Mouse (Mus musculus) MEL (cell line): ENCODE measurements around the gene Hlcs. TPM values are rescaled to one million over a fixed set of nuclear protein-coding genes. Genes with fewer than 3 reads are reported as not detected.

Experiments used
- DNase-seq: peaks from one replicate; pipeline ENCODE4 v3.0.0; 2011; ENCODE audit warnings: low read depth, low spot score
- H3K27ac ChIP-seq: 2 replicates; pipeline ENCODE4 v1.5.1; 2012; ENCODE audit warnings: low read depth, mild to moderate bottlenecking, control low read depth, low read length, moderate library complexity; ENCODE audit not compliant: control insufficient read depth
- H3K27me3 ChIP-seq, 2 experiments: fragments of 150-350 bp in 1 of 2; sonication (generic) in 1 of 2; 2 replicates each; pipeline ENCODE4 v1.6.1; 2012; ENCODE audit warnings: low read length in 2 of 2, mild to moderate bottlenecking in 2 of 2, improper control_type of control experiment in 1 of 2, moderate library complexity in 1 of 2; ENCODE audit not compliant: insufficient read depth in 2 of 2, control insufficient read depth in 1 of 2
- H3K36me3 ChIP-seq, 2 experiments: 2 replicates each; pipeline ENCODE4 v1.6.1; 2012 to 2014; ENCODE audit warnings: low read length in 2 of 2, improper control_type of control experiment in 1 of 2, inconsistent platforms in 1 of 2, mild to moderate bottlenecking in 1 of 2; ENCODE audit not compliant: insufficient read depth in 2 of 2, control insufficient read depth in 1 of 2
- H3K4me1 ChIP-seq, 2 experiments: fragments of 150-350 bp in 1 of 2; sonication (generic) in 1 of 2; 2 replicates each; pipeline ENCODE4 v1.6.1; 2012; ENCODE audit warnings: low read length in 2 of 2, improper control_type of control experiment in 1 of 2, mild to moderate bottlenecking in 1 of 2; ENCODE audit not compliant: insufficient read depth in 2 of 2, control insufficient read depth in 1 of 2
- H3K4me3 ChIP-seq, 2 experiments: fragments of 150-350 bp in 1 of 2; sonication (generic) in 1 of 2; 2 replicates each; pipeline ENCODE4 v1.5.1; 2012; ENCODE audit warnings: low read depth in 2 of 2, low read length in 2 of 2, mild to moderate bottlenecking in 2 of 2, moderate library complexity in 2 of 2, control low read depth in 1 of 2, improper control_type of control experiment in 1 of 2; ENCODE audit not compliant: control insufficient read depth in 1 of 2, insufficient read depth in 1 of 2
- H3K79me2 ChIP-seq: 2 replicates; pipeline ENCODE4 v1.6.1; 2012; ENCODE audit warnings: mild to moderate bottlenecking, low read length, moderate library complexity; ENCODE audit not compliant: control insufficient read depth, poor library complexity, insufficient read depth
- H3K9ac ChIP-seq: 2 replicates; pipeline ENCODE4 v1.6.1; 2012; ENCODE audit warnings: low read depth, mild to moderate bottlenecking, control low read depth, low read length, moderate library complexity; ENCODE audit not compliant: control insufficient read depth, poor library complexity, severe bottlenecking
- H3K9me3 ChIP-seq: fragments of 150-350 bp; sonication (generic); replicated peaks from 2 replicates; pipeline ENCODE4 v1.6.1; 2012; ENCODE audit warnings: mild to moderate bottlenecking, low read length, improper control_type of control experiment, moderate library complexity; ENCODE audit not compliant: insufficient read depth
- BHLHE40 ChIP-seq: IDR thresholded peaks from 2 replicates; pipeline ENCODE4 v1.6.1; 2012; ENCODE audit warnings: low read depth, mild to moderate bottlenecking, inconsistent platforms, low read length, improper control_type of control experiment, borderline replicate concordance
- CHD1 ChIP-seq: IDR thresholded peaks from 2 replicates; pipeline ENCODE4 v1.6.1; 2012; ENCODE audit warnings: low read depth, mild to moderate bottlenecking, inconsistent platforms, low read length, improper control_type of control experiment
- CHD2 ChIP-seq: IDR thresholded peaks from 2 replicates; pipeline ENCODE4 v1.6.1; 2011; ENCODE audit warnings: low read length, improper control_type of control experiment
- E2F4 ChIP-seq: IDR thresholded peaks from 2 replicates; pipeline ENCODE4 v1.6.1; 2011; ENCODE audit warnings: low read depth, low read length, improper control_type of control experiment, borderline replicate concordance
- ELF1 ChIP-seq: IDR thresholded peaks from 2 replicates; pipeline ENCODE4 v1.6.1; 2014; ENCODE audit warnings: low read depth, mild to moderate bottlenecking, inconsistent platforms, low read length, improper control_type of control experiment, moderate library complexity
- EP300 ChIP-seq, 2 experiments: IDR thresholded peaks; 2 replicates each; pipeline ENCODE4 v1.6.1; 2011; ENCODE audit warnings: improper control_type of control experiment in 2 of 2, low read length in 2 of 2, low read depth in 1 of 2, mild to moderate bottlenecking in 1 of 2
- GABPA ChIP-seq: IDR thresholded peaks from 2 replicates; pipeline ENCODE4 v1.6.1; 2012; ENCODE audit warnings: low read depth, mild to moderate bottlenecking, inconsistent platforms, low read length, improper control_type of control experiment, moderate library complexity
- GATA1 ChIP-seq: IDR thresholded peaks from 2 replicates; pipeline ENCODE4 v1.6.1; 2011; ENCODE audit warnings: low read depth, low read length, improper control_type of control experiment
- HCFC1 ChIP-seq: IDR thresholded peaks from 2 replicates; pipeline ENCODE4 v1.6.1; 2012; ENCODE audit warnings: low read depth, mild to moderate bottlenecking, inconsistent platforms, low read length, improper control_type of control experiment, moderate library complexity
- KAT2A ChIP-seq: conservative IDR thresholded peaks from 2 replicates; pipeline ENCODE4 v1.6.1; 2012; ENCODE audit warnings: low read depth, low read length, improper control_type of control experiment, inconsistent platforms
- MAFK ChIP-seq: IDR thresholded peaks from 2 replicates; pipeline ENCODE4 v1.6.1; 2011; ENCODE audit warnings: low read depth, mild to moderate bottlenecking, low read length, improper control_type of control experiment, borderline replicate concordance
- MAX ChIP-seq: IDR thresholded peaks from 2 replicates; pipeline ENCODE4 v1.6.1; 2011; ENCODE audit warnings: low read length, improper control_type of control experiment
- MAZ ChIP-seq: IDR thresholded peaks from 2 replicates; pipeline ENCODE4 v1.6.1; 2012; ENCODE audit warnings: low read depth, mild to moderate bottlenecking, inconsistent platforms, low read length, improper control_type of control experiment
- MXI1 ChIP-seq: IDR thresholded peaks from 2 replicates; pipeline ENCODE4 v1.6.1; 2011; ENCODE audit warnings: mild to moderate bottlenecking, low read depth, low read length, improper control_type of control experiment
- MYC ChIP-seq: IDR thresholded peaks from 2 replicates; pipeline ENCODE4 v1.6.1; 2011; ENCODE audit warnings: low read depth, mild to moderate bottlenecking, low read length, improper control_type of control experiment, moderate library complexity
- NELFE ChIP-seq: IDR thresholded peaks from 2 replicates; pipeline ENCODE4 v1.6.1; 2011; ENCODE audit warnings: low read depth, low read length, improper control_type of control experiment
- POLR2A ChIP-seq, 2 experiments: IDR thresholded peaks; 2 replicates each; pipeline ENCODE4 v1.6.1; 2011 to 2012; ENCODE audit warnings: low read length in 2 of 2, mild to moderate bottlenecking in 2 of 2, control low read depth in 1 of 2, improper control_type of control experiment in 1 of 2, low read depth in 1 of 2, moderate library complexity in 1 of 2; ENCODE audit not compliant: control insufficient read depth in 1 of 2, insufficient read depth in 1 of 2, poor library complexity in 1 of 2
- POLR2AphosphoS2 ChIP-seq: IDR thresholded peaks from 2 replicates; pipeline ENCODE4 v1.6.1; 2011; ENCODE audit warnings: low read length, improper control_type of control experiment
- POLR2AphosphoS5 ChIP-seq: IDR thresholded peaks from 2 replicates; pipeline ENCODE4 v1.6.1; 2012; ENCODE audit warnings: low read depth, borderline replicate concordance, mild to moderate bottlenecking, inconsistent platforms, low read length, moderate library complexity, mixed read lengths
- RAD21 ChIP-seq: IDR thresholded peaks from 2 replicates; pipeline ENCODE4 v1.6.1; 2011; ENCODE audit warnings: mild to moderate bottlenecking, low read depth, low read length, improper control_type of control experiment
- RCOR1 ChIP-seq: IDR thresholded peaks from 2 replicates; pipeline ENCODE4 v1.6.1; 2012; ENCODE audit warnings: low read depth, mild to moderate bottlenecking, inconsistent platforms, low read length, improper control_type of control experiment
- SMC3 ChIP-seq: IDR thresholded peaks from 2 replicates; pipeline ENCODE4 v1.6.1; 2011; ENCODE audit warnings: low read depth, low read length, improper control_type of control experiment
- TAL1 ChIP-seq: IDR thresholded peaks from 2 replicates; pipeline ENCODE4 v1.6.1; 2012; ENCODE audit warnings: mild to moderate bottlenecking, inconsistent platforms, low read length, moderate library complexity, mixed read lengths
- UBTF ChIP-seq: IDR thresholded peaks from 2 replicates; pipeline ENCODE4 v1.6.1; 2012; ENCODE audit warnings: low read depth, mild to moderate bottlenecking, inconsistent platforms, low read length, improper control_type of control experiment, moderate library complexity, borderline replicate concordance; ENCODE audit not compliant: insufficient read depth
- USF1 ChIP-seq: IDR thresholded peaks from 2 replicates; pipeline ENCODE4 v1.6.1; 2014; ENCODE audit warnings: low read depth, mild to moderate bottlenecking, inconsistent platforms, low read length, improper control_type of control experiment, moderate library complexity
- ZC3H11A ChIP-seq: IDR thresholded peaks from 2 replicates; pipeline ENCODE4 v1.6.1; 2012; ENCODE audit warnings: low read depth, mild to moderate bottlenecking, inconsistent platforms, low read length, improper control_type of control experiment
- ZMIZ1 ChIP-seq: IDR thresholded peaks from 2 replicates; pipeline ENCODE4 v1.6.1; 2012; ENCODE audit warnings: low read depth, mild to moderate bottlenecking, inconsistent platforms, low read length, improper control_type of control experiment, moderate library complexity
- ZNF384 ChIP-seq: IDR thresholded peaks from 2 replicates; pipeline ENCODE4 v1.6.1; 2012; ENCODE audit warnings: low read depth, mild to moderate bottlenecking, inconsistent platforms, low read length, improper control_type of control experiment
- polyA plus RNA-seq, 2 experiments: library from polyadenylated mRNA; stranded (reverse) in 1 of 2; unstranded in 1 of 2; fragments of >175 nt in 1 of 2; fragments of >200 nt in 1 of 2; gene quantifications; 2 replicates each; pipeline versions ENCODE4 v1.2.1 to v1.2.4; 2012; ENCODE audit warnings: low replicate concordance in 2 of 2, low read depth in 1 of 2; ENCODE audit not compliant: insufficient read length in 2 of 2, insufficient read depth in 1 of 2, missing spikeins in 1 of 2
- total RNA-seq: library from RNA; depleted of rRNA; stranded (reverse); fragments of 300-350 nt; gene quantifications from 2 replicates; pipeline ENCODE4 v1.2.3, GENCODE M21; 2012

The Hlcs gene
- total and polyA plus RNA-seq, 3 experiments = 3.3 to 6.4 TPM; not detected in 1

DNA sequence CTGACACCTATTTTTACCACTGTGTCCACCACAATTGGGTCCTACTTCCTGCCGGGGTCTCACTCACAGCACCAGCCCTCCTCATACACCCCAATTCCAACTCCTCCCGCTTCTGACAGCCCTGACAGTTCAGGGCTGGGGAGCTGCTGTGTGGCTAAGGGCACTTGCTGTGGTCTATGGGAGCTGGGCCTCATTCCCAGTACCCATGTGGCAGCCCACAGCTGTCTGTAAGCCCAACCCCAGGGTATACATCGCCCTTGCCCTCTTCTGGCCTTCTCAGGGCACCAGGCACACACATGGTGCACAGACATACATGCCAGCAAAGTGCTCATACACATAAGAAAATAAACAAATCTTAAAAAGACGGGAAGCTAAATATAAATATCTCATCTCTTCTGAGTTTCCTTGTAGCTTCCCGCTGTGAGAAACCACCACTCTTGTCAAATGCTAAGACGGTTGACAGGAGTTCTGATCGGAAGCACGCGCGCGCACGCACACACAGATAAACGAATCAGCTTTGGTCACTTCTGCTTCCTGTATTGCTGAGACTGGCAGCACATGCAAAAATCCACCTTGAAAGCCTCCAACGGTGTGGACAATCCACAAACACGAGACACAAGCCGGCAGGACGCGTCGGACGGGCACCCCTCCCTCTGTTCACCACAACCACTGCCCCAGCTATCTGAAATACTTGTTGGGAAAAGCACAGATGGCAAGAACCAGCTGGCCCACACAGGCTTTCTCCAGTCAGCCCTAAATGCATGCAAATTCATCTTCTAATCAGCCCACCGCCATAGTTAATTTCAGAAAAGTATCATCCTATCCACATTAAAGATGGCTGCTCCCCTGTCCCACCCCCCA lies 136.1 kb downstream of the Hlcs start (continued):
- TF ChIP-seq UBTF (no peak), MYC (peak; percentile 49; the same call in 1 of the 2 replicates), CHD2 (no peak), MAZ (no peak)

DNA sequence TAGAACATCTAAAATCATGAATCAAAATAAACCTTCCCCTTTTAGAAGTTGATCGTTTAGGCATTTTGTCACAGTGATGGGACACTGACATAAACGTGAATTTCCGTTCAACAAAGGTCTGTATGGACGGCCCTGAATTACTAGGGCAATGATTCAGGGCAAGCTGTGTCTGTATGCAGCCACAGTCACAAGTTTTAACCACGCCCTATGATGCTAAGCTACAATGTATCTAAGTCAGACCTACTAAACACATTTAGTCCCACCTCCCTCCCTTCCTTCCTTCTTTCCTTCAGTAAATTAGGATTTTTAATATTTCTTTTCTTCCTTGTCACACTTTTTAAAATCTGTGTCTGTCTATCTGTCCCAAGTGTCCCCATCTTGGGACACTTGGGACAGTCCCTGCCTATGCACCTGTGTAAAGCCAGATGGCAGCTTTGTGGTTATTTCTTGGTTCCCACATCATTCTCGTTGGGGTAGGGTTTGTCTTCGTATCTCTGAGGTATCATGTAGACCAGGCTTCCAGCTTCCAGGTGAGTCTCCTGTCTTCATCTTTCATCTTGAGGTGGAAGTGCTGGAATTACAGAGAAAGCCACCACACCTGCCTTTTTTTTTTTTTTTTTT lies 137.9 kb downstream of the Hlcs start:
- TF ChIP-seq MXI1 (no peak), USF1 (no peak), GATA1 (no peak), E2F4 (no peak), HCFC1 (no peak), EP300 (IDR thresholded peaks at IDR 0.05; ENCODE audit: low read depth in 1 of 2, low read length in 2 of 2) (no peak), POLR2AphosphoS2 (no peak), GABPA (no peak), KAT2A (no peak), BHLHE40 (no peak), RAD21 (no peak), ZC3H11A (no peak)
- DNase-seq = no peak
- no peak overlapping the region for H3K4me3 ChIP-seq

DNA sequence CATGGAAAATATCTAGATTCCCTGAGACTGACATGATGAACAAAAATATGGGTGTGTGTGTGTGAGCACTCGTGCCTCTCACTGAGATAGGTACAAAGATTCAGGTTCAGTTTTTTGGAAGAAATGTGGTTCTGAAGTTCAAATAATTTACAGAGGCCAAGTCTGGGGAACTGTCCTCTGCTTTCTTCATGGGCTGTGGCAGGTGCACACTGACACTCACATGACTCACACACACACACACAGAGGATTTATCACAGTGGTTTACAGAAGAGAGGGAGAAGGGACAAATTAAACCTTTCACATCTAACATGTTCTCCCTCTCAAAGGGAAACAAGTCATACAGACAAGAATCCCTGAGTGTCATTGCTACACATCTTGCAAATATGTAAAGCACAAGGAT lies 140.0 kb downstream of the Hlcs start:
- Histone ChIP-seq H3K4me1 (peaks cover 5 to 15% of the 10 kb centered on the region in 2 experiments), H3K4me3 (no peak overlapping the region), H3K27me3 (no peaks in the 10 kb centered on the region), H3K79me2 (no peaks in the 10 kb centered on the region), H3K9me3 (no peaks in the 10 kb centered on the region), H3K27ac (no peak overlapping the region), H3K9ac (no peak overlapping the region), H3K36me3 (peaks cover 0 to 12% of the 10 kb centered on the region in 2 experiments; a peak in 2 of 4 replicates)
- DNase-seq = no peak
- no peak for TF ChIP-seq ELF1
- TF ChIP-seq TAL1 = no peak
- no peak for TF ChIP-seq E2F4
- no peak for TF ChIP-seq RAD21
- TF ChIP-seq CHD1 = no peak
- no peak for TF ChIP-seq POLR2A (IDR thresholded peaks at IDR 0.05; ENCODE audit: control insufficient read depth in 1 of 2, insufficient read depth in 1 of 2, low read depth in 1 of 2, low read length in 2 of 2, poor library complexity in 1 of 2)
- TF ChIP-seq USF1 = no peak
- TF ChIP-seq RCOR1 = no peak
- no peak for TF ChIP-seq POLR2AphosphoS5
- no peak for TF ChIP-seq ZMIZ1
- no peak for TF ChIP-seq MAFK
- no peak for TF ChIP-seq HCFC1
- no peak for TF ChIP-seq MAX
- no peak for TF ChIP-seq NELFE
- TF ChIP-seq MYC = no peak
- no peak for TF ChIP-seq ZNF384
- no peak for TF ChIP-seq SMC3

More for the DNA sequence above, 137.9 kb downstream of the Hlcs start:
- Histone ChIP-seq H3K36me3 (peaks cover 0 to 22% of the 10 kb centered on the region in 2 experiments; a peak in 2 of 4 replicates), H3K27me3 (no peaks in the 10 kb centered on the region), H3K4me1 (peaks cover 13 to 26% of the 10 kb centered on the region in 2 experiments), H3K27ac (no peak overlapping the region), H3K79me2 (no peaks in the 10 kb centered on the region), H3K9ac (no peak overlapping the region), H3K9me3 (no peaks in the 10 kb centered on the region)
